Mouse (Mus musculus) kidney, adult 2 months (tissue): Measurements from ENCODE around the gene Nrap. TPM values are rescaled to one million over a fixed set of nuclear protein-coding genes. Genes with fewer than 3 reads are reported as not detected.

ENCODE experiments used
- DNase-seq: peaks from one replicate; pipeline ENCODE4 v3.0.0; 2021
- H3K27ac ChIP-seq: fragments of 200-500 bp; 2 replicates; pipeline ENCODE4 v1.5.1; 2012; ENCODE audit warnings: low read depth, low read length, control low read depth, inconsistent platforms; ENCODE audit not compliant: insufficient read depth
- H3K27me3 ChIP-seq: fragments of 200-500 bp; replicated peaks from 2 replicates; pipeline ENCODE4 v1.6.1; 2012; ENCODE audit warnings: mild to moderate bottlenecking, moderate library complexity, low read length, inconsistent platforms; ENCODE audit not compliant: control insufficient read depth, insufficient read depth
- H3K36me3 ChIP-seq: fragments of 200-500 bp; 2 replicates; pipeline ENCODE4 v1.6.1; 2012; ENCODE audit warnings: mild to moderate bottlenecking, moderate library complexity, low read length, inconsistent platforms; ENCODE audit not compliant: control insufficient read depth, insufficient read depth
- H3K4me1 ChIP-seq: fragments of 200-500 bp; 2 replicates; pipeline ENCODE4 v1.6.1; 2011; ENCODE audit warnings: low read length; ENCODE audit not compliant: control insufficient read depth, insufficient read depth
- H3K4me3 ChIP-seq: fragments of 200-500 bp; 2 replicates; pipeline ENCODE4 v1.5.1; 2011; ENCODE audit warnings: mild to moderate bottlenecking, low read depth, low read length, control low read depth; ENCODE audit not compliant: insufficient read depth
- CTCF ChIP-seq: fragments of 200-500 bp; conservative IDR thresholded peaks from 2 replicates; pipeline ENCODE4 v1.5.1; 2011; ENCODE audit warnings: low read depth, mild to moderate bottlenecking, control low read depth, low read length, moderate library complexity, mixed read lengths; ENCODE audit not compliant: insufficient read depth, insufficient read length
- POLR2A ChIP-seq: fragments of 200-500 bp; IDR thresholded peaks from one replicate; pipeline ENCODE4 v1.6.1; 2011; ENCODE audit warnings: low read depth, low read length, control low read depth
- WGBS: fragments of 180-500 bp; shearing (Covaris S2); methylation state at CpG from one replicate; pipeline ENCODE4 v1.1.7; 2018; 5-methylcytosine and 5-hydroxymethylcytosine counted together
- polyA plus RNA-seq: library from polyadenylated mRNA; depleted of rRNA; stranded (reverse); fragments of >200 nt; gene quantifications from 2 replicates; pipeline ENCODE4 v1.2.3, GENCODE M21; 2012

Nrap gene
- polyA plus RNA-seq, 1 experiment, result 5.0 TPM

DNA sequence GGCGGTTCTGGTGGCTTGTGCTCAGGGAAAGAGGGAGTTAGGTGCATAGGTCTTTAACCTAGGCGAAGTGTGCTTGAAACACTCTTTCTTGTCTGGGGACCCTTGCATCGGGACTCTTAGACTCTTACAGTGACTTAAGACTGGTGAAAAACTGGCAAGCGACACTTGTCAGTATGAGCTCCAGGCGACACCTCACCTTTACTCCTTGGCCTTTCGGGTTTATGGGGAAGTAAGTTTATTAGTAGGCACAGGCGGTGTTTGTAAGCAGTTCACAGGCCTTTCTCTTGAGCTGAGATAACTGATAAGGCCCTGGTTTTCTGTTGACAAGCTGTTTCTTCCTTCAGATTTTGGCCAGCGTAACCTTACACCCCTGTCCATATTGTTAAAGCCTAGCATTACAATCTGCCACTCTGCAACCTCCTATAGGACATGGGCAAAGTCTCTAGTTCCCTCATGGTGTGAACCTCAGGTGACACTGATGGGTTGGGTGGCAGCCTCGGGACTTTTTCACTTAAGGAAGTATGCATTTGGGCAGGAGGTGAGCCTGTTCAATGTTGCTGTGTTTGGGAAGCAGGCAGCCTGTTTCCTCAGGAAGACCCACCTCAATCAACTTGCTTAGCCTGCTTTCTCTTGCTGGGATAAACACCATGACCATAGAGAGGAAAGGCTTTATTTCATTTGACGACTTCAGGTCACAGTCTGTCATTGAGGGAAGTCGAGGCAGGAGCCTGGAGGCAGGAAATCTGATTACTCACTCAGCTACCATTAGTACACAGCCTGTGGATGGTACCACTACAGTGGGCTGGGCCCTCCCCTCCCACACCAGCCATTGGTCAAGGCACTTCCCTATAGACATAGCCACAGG, 8.1 kb upstream of the Nrap start:
- no peaks in the 10 kb centered on the region for H3K36me3 ChIP-seq
- no peaks in the 10 kb centered on the region for H3K27me3 ChIP-seq
- WGBS, result 30% methylated on average over 11 of the region's 11 CpGs
- peak overlapping the region; percentile 60 for H3K4me3 ChIP-seq
- H3K4me1 ChIP-seq, result peaks cover 7% of the 10 kb centered on the region; the same call in 1 of the 2 replicates
- peak overlapping the region; percentile 48 for H3K27ac ChIP-seq
- no peak for TF ChIP-seq POLR2A
- no peak for TF ChIP-seq CTCF
- DNase-seq, result no peak

- Histone ChIP-seq H3K27me3 (no peaks in the 10 kb centered on the region), H3K36me3 (no peaks in the 10 kb centered on the region), H3K27ac (peak within 1 kb of the TSS; percentile 48), H3K4me1 (peaks cover 7% of the 10 kb centered on the region; the same call in 1 of the 2 replicates), H3K4me3 (peak within 1 kb of the TSS; percentile 60)
- DNase-seq, result peak; percentile 77
- no peak for TF ChIP-seq POLR2A
- no peak for TF ChIP-seq CTCF
- 1% methylated on average over 77 of the region's 78 CpGs for WGBS
These were observed 7.1 kb upstream of the Nrap start, which contains the start of gene Casp7 for GRCm38 (mm10) chr19:56396669-56397621. Casp7 (plus strand) TSS chr19:56397129.

DNA sequence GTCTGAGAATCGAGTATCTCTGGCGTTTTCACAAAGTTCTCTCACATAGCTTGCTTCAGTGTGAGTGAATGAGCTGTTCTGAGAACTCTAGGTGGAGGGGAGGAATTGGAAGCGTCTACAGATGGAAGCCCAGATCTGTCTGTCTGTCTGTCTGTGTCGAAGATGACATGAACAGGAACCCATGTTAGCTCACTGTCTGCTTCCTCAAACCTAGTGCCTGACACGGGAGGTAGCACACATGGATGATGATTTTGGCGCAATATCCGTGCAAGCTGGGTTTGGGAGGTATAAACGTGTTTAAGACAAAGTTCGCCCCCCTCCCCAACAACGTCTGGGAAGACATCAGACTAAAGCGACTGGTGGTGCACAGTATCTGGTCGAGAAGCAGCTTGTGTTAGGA, 6.4 kb upstream of the Nrap start:
- 48% methylated on average over 12 of the region's 12 CpGs for WGBS
- Histone ChIP-seq H3K4me3 (peak overlapping the region; percentile 60), H3K27ac (no peak overlapping the region), H3K36me3 (no peaks in the 10 kb centered on the region), H3K27me3 (no peaks in the 10 kb centered on the region), H3K4me1 (peaks cover 7% of the 10 kb centered on the region; the same call in 1 of the 2 replicates)
- DNase-seq, result no peak
- TF ChIP-seq CTCF (no peak), POLR2A (no peak)

DNA sequence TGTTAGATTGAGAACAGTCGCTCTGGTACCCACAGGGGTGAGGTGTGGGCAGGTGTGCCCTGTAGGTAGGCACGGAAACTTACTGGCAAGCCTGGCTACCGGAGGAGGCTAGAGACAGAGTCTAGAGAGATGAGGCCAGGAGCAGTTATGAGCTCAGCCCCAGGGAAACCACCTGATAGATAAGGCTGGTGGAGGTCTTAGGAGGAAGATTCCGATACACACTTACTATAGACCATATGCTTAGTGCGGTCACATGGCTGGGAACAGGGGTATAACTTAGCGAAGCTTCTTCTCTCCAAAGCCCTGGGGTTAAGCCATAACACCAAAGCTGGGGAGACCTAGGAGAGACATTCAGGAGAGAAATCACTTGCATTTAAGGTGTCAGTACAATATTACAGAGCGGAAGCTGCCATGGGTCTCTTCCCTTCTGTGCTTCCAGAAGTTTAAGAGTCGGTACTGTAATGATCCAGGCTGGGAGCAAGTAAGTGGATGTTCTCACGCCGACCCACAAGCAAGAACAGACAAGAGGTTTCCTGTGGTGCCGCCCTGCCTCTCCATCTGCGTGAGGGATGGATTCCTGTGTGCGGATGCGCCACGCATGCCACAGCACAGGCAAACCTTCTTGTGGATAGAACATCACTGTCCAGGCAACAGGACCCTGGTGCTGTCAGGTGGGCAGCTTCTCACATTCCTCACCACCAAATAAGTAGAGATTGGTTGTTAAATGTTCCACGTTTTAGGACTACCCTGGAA, 5.5 kb upstream of the Nrap start:
- no peaks in the 10 kb centered on the region for H3K27me3 ChIP-seq
- no peak overlapping the region for H3K27ac ChIP-seq
- WGBS, result 85% methylated on average over 16 of the region's 16 CpGs
- TF ChIP-seq CTCF, result no peak
- no peak for TF ChIP-seq POLR2A
- no peaks in the 10 kb centered on the region for H3K36me3 ChIP-seq
- peaks cover 7% of the 10 kb centered on the region; the same call in 1 of the 2 replicates for H3K4me1 ChIP-seq
- DNase-seq, result no peak
- no peak overlapping the region for H3K4me3 ChIP-seq

GRCm38 (mm10) chr19:56393311-56393866, 3.6 kb upstream of the Nrap start:
- 74% methylated on average over 9 of the region's 9 CpGs for WGBS
- Histone ChIP-seq H3K27me3 (no peaks in the 10 kb centered on the region), H3K36me3 (no peaks in the 10 kb centered on the region), H3K27ac (no peak overlapping the region), H3K4me3 (no peak overlapping the region), H3K4me1 (peaks cover 7% of the 10 kb centered on the region; the same call in 1 of the 2 replicates)
- TF ChIP-seq CTCF (no peak), POLR2A (no peak)
- no peak for DNase-seq

DNA sequence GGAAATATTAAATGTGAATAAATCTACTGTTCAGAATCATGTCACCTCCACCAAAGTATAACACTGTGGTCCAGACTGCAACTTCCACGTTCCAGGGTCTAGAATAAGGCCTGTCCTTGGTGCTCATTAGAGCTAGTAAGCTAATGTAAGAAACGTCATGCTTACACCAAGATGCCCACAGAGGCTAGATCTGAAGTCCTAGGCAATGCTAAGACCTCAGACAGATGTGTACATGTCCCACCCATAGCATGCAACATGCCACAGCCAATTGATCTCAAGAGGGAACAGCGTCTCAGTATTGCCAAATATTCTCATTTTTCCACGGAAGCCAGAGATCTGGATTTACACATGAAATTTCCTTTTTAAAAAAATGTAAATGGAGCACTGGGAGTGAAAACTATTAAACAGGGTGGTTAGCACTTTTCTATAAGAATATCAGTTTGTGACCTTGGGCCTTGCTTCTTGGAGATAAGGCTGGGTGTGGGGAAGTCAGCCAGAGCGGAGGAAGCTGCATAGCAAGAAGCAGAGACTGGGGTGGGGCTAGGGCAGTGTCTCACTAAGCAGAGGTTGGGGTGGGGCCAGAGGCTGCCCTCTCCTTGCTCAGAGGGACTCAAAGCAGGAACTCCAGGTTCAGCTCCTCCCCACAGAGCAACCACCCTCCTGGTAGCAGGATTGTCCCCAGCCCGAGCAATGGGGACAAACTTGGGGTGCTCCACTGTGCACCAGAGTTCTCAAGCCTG, 1.6 kb upstream of the Nrap start:
- WGBS, result 86% methylated on average over 6 of the region's 6 CpGs
- Histone ChIP-seq H3K36me3 (no peaks in the 10 kb centered on the region), H3K4me3 (no peak overlapping the region), H3K27ac (no peak overlapping the region), H3K4me1 (peaks cover 3% of the 10 kb centered on the region; the same call in 1 of the 2 replicates), H3K27me3 (no peaks in the 10 kb centered on the region)
- no peak for TF ChIP-seq CTCF
- TF ChIP-seq POLR2A, result no peak
- DNase-seq, result no peak
